Mouse (Mus musculus): ENCODE measurements around the gene Oprm1.
"Not testable (repeated sequence)": the region's sequence is repeated elsewhere in the genome, so short reads cannot be mapped to it uniquely, and the experiment has no call there.

Oprm1 gene

GRCm38 (mm10) chr10:6758206-6758605, at the start of gene Oprm1:
Oprm1 (plus strand) TSS chr10:6758506.
- no peak for DNase-seq (ENCODE audit: low spot score)

- no peak for DNase-seq (ENCODE audit: low spot score)
These were observed 40.9 kb upstream of the Oprm1 start for GRCm38 (mm10) chr10:6717181-6717948.

GRCm38 (mm10) chr10:6723765-6724164, 34.5 kb upstream of the Oprm1 start:
- DNase-seq (ENCODE audit: low spot score), result no peak

- no peak for DNase-seq (ENCODE audit: low spot score)
These were observed 29.8 kb upstream of the Oprm1 start for GRCm38 (mm10) chr10:6728469-6728868.

GRCm38 (mm10) chr10:6753375-6753774, 4.9 kb upstream of the Oprm1 start:
- no peak for DNase-seq (ENCODE audit: low spot score)

GRCm38 (mm10) chr10:6761287-6761811, 3.0 kb downstream of the Oprm1 start, which contains the start of gene Gm10945:
Gm10945 (minus strand) TSS chr10:6761761.
- no peak for DNase-seq (ENCODE audit: low spot score)

- DNase-seq (ENCODE audit: low spot score), result peak; percentile 84
These were observed 30.4 kb downstream of the Oprm1 start for GRCm38 (mm10) chr10:6788517-6789237.

- no peak for DNase-seq (ENCODE audit: low spot score)
These were observed 31.9 kb downstream of the Oprm1 start for GRCm38 (mm10) chr10:6790226-6790625.

- no peak for DNase-seq (ENCODE audit: low spot score)
These were observed 62.3 kb downstream of the Oprm1 start for GRCm38 (mm10) chr10:6820626-6821025.

GRCm38 (mm10) chr10:6842225-6842624, 83.9 kb downstream of the Oprm1 start:
- no peak for DNase-seq (ENCODE audit: low spot score)

GRCm38 (mm10) chr10:6846283-6846682, 88.0 kb downstream of the Oprm1 start:
- no peak for DNase-seq (ENCODE audit: low spot score)

- no peak for DNase-seq (ENCODE audit: low spot score)
These were observed 90.0 kb downstream of the Oprm1 start for GRCm38 (mm10) chr10:6848162-6848754.

GRCm38 (mm10) chr10:6848834-6849233, 90.5 kb downstream of the Oprm1 start:
- DNase-seq (ENCODE audit: low spot score), result no peak

GRCm38 (mm10) chr10:6855812-6856211, 97.5 kb downstream of the Oprm1 start:
- DNase-seq (ENCODE audit: low spot score), result no peak

GRCm38 (mm10) chr10:6871418-6872072, 113.2 kb downstream of the Oprm1 start:
- DNase-seq (ENCODE audit: low spot score), result no peak

- no peak for DNase-seq (ENCODE audit: low spot score)
These were observed 115.6 kb downstream of the Oprm1 start for GRCm38 (mm10) chr10:6873917-6874316.

GRCm38 (mm10) chr10:6878276-6878881, 120.1 kb downstream of the Oprm1 start:
- no peak for DNase-seq (ENCODE audit: low spot score)

- not testable (repeated sequence) for DNase-seq (ENCODE audit: low spot score)
These were observed 123.7 kb downstream of the Oprm1 start for GRCm38 (mm10) chr10:6882041-6882440.

GRCm38 (mm10) chr10:6885460-6885859, 127.2 kb downstream of the Oprm1 start:
- DNase-seq (ENCODE audit: low spot score), result no peak

- DNase-seq (ENCODE audit: low spot score), result peak; percentile 41
These were observed 131.4 kb downstream of the Oprm1 start for GRCm38 (mm10) chr10:6889640-6890245.

GRCm38 (mm10) chr10:6890348-6891009, 132.2 kb downstream of the Oprm1 start:
- DNase-seq (ENCODE audit: low spot score), result no peak

Data from testis, postnatal 10 days (tissue).